Mouse (Mus musculus): Measurements from ENCODE around the gene A730015C16Rik. TPM values are rescaled to one million over a fixed set of nuclear protein-coding genes. Genes with fewer than 3 reads are reported as not detected.

A730015C16Rik gene
- polyA plus RNA-seq (2016; fragmentation: Nextera tagmentation; extraction: Ambion mirVana): 0.42 and 0.59 TPM in 2 replicates

GRCm38 (mm10) chr4:108848505-108848848, at the start of gene A730015C16Rik:
TSS of gene A730015C16Rik (minus strand) at chr4:108848619.
- H3K4me3 ChIP-seq: peak within 1 kb of the TSS; percentile 89
- no peaks in the 10 kb centered on the region for H3K27me3 ChIP-seq (replicated peaks)
- WGBS (ENCODE audit: insufficient replicate concordance): 4% methylated on average over 20 of the region's 20 CpGs
- H3K9me3 ChIP-seq (replicated peaks): no peaks in the 10 kb centered on the region
- H3K4me1 ChIP-seq: peaks cover 30% of the 10 kb centered on the region
- peak within 1 kb of the TSS; percentile 87 for H3K9ac ChIP-seq
- ATAC-seq: peak; percentile 34
- H3K4me2 ChIP-seq: peak within 1 kb of the TSS; percentile 91
- peak within 1 kb of the TSS; percentile 83 for H3K27ac ChIP-seq
- peaks cover 12% of the 10 kb centered on the region for H3K36me3 ChIP-seq

GRCm38 (mm10) chr4:108890876-108891275, 42.5 kb upstream of the A730015C16Rik start:
- Histone ChIP-seq H3K4me3 (no peak overlapping the region), H3K4me1 (no peaks in the 10 kb centered on the region; the same call in 1 of the 2 replicates), H3K9ac (no peak overlapping the region), H3K4me2 (no peak overlapping the region), H3K27me3 (replicated peaks) (no peaks in the 10 kb centered on the region), H3K36me3 (no peaks in the 10 kb centered on the region), H3K9me3 (replicated peaks) (no peaks in the 10 kb centered on the region), H3K27ac (no peak overlapping the region)
- no peak for ATAC-seq
- WGBS (ENCODE audit: insufficient replicate concordance): 70% methylated on average over 6 of the region's 6 CpGs

- no peak for ATAC-seq
- Histone ChIP-seq H3K9ac (no peak overlapping the region), H3K4me2 (no peak overlapping the region), H3K4me1 (no peaks in the 10 kb centered on the region), H3K27ac (no peak overlapping the region), H3K27me3 (replicated peaks) (0 out of 2 replicates have a peak, but pooled peaks cover 4% of the 10 kb centered on the region), H3K36me3 (no peaks in the 10 kb centered on the region), H3K4me3 (no peak overlapping the region), H3K9me3 (replicated peaks) (no peaks in the 10 kb centered on the region)
- WGBS (ENCODE audit: insufficient replicate concordance): 76% methylated on average over 4 of the region's 4 CpGs
Measured at GRCm38 (mm10) chr4:108887456-108887855, 39.0 kb upstream of the A730015C16Rik start.

GRCm38 (mm10) chr4:108883815-108884214, 35.4 kb upstream of the A730015C16Rik start:
- WGBS (ENCODE audit: insufficient replicate concordance): 56% methylated on average over 13 of the region's 13 CpGs
- Histone ChIP-seq H3K27me3 (replicated peaks) (peaks cover 23% of the 10 kb centered on the region), H3K4me2 (no peak overlapping the region), H3K4me1 (peaks cover 10% of the 10 kb centered on the region), H3K4me3 (no peak overlapping the region), H3K9ac (no peak overlapping the region), H3K9me3 (replicated peaks) (no peaks in the 10 kb centered on the region), H3K36me3 (no peaks in the 10 kb centered on the region), H3K27ac (no peak overlapping the region)
- ATAC-seq: no peak

- Histone ChIP-seq H3K4me3 (peak within 1 kb of the TSS; percentile 58), H3K4me2 (peak within 1 kb of the TSS; percentile 92), H3K4me1 (peaks cover 15% of the 10 kb centered on the region), H3K9me3 (replicated peaks) (no peaks in the 10 kb centered on the region), H3K9ac (peak within 1 kb of the TSS; percentile 63), H3K27me3 (replicated peaks) (peaks cover 32% of the 10 kb centered on the region), H3K36me3 (no peaks in the 10 kb centered on the region), H3K27ac (no peak within 1 kb of the TSS)
- ATAC-seq: peak; percentile 96
- 3% methylated on average over 46 of the region's 46 CpGs for WGBS (ENCODE audit: insufficient replicate concordance)
Measured at GRCm38 (mm10) chr4:108878963-108879822, 30.8 kb upstream of the A730015C16Rik start, which contains the start of gene Rab3b. TSS of gene Rab3b (plus strand) at chr4:108879063.

GRCm38 (mm10) chr4:108877901-108878300, 29.5 kb upstream of the A730015C16Rik start:
- Histone ChIP-seq H3K9ac (no peak overlapping the region), H3K4me1 (peaks cover 15% of the 10 kb centered on the region), H3K9me3 (replicated peaks) (no peaks in the 10 kb centered on the region), H3K27me3 (replicated peaks) (peaks cover 30% of the 10 kb centered on the region), H3K27ac (no peak overlapping the region), H3K4me2 (no peak overlapping the region), H3K4me3 (no peak overlapping the region), H3K36me3 (no peaks in the 10 kb centered on the region)
- no peak for ATAC-seq
- 68% methylated on average over 6 of the region's 6 CpGs for WGBS (ENCODE audit: insufficient replicate concordance)

GRCm38 (mm10) chr4:108873746-108874145, 25.3 kb upstream of the A730015C16Rik start:
- no peaks in the 10 kb centered on the region for H3K36me3 ChIP-seq
- no peak overlapping the region for H3K27ac ChIP-seq
- no peak overlapping the region for H3K4me3 ChIP-seq
- H3K9ac ChIP-seq: no peak overlapping the region
- H3K9me3 ChIP-seq (replicated peaks): no peaks in the 10 kb centered on the region
- 69% methylated on average over 5 of the region's 5 CpGs for WGBS (ENCODE audit: insufficient replicate concordance)
- ATAC-seq: no peak
- peaks cover 5% of the 10 kb centered on the region for H3K4me1 ChIP-seq
- H3K4me2 ChIP-seq: no peak overlapping the region
- H3K27me3 ChIP-seq (replicated peaks): peaks cover 16% of the 10 kb centered on the region

- Histone ChIP-seq H3K27ac (no peak overlapping the region), H3K36me3 (no peaks in the 10 kb centered on the region), H3K9me3 (replicated peaks) (no peaks in the 10 kb centered on the region), H3K4me3 (no peak overlapping the region), H3K27me3 (replicated peaks) (0 out of 2 replicates have a peak, but pooled peaks cover 5% of the 10 kb centered on the region), H3K4me2 (no peak overlapping the region), H3K4me1 (peaks cover 14% of the 10 kb centered on the region), H3K9ac (no peak overlapping the region)
- peak; percentile 71; the same call in 1 of the 2 replicates for ATAC-seq
- WGBS (ENCODE audit: insufficient replicate concordance): 32% methylated on average over 10 of the region's 10 CpGs
Measured at GRCm38 (mm10) chr4:108869730-108870374, 21.4 kb upstream of the A730015C16Rik start.

- peak overlapping the region; percentile 20; the same call in 1 of the 2 replicates for H3K4me3 ChIP-seq
Measured at GRCm38 (mm10) chr4:108866806-108867205, 18.4 kb upstream of the A730015C16Rik start.

GRCm38 (mm10) chr4:108847715-108848504, 509 bp downstream of the A730015C16Rik start, which contains the start of gene Kti12:
TSS of gene Kti12 (plus strand) at chr4:108847785.
- 0 out of 2 replicates have a peak, but pooled peaks cover 8% of the 10 kb centered on the region for H3K36me3 ChIP-seq
- H3K4me3 ChIP-seq: peak within 1 kb of the TSS; percentile 89
- WGBS (ENCODE audit: insufficient replicate concordance): under 1% methylated on average over 74 of the region's 77 CpGs
- H3K9me3 ChIP-seq (replicated peaks): no peaks in the 10 kb centered on the region
- H3K27me3 ChIP-seq (replicated peaks): no peaks in the 10 kb centered on the region
- peak within 1 kb of the TSS; percentile 91 for H3K4me2 ChIP-seq
- peak; percentile 86 for ATAC-seq
- H3K9ac ChIP-seq: peak within 1 kb of the TSS; percentile 87
- peak within 1 kb of the TSS; percentile 83 for H3K27ac ChIP-seq
- peaks cover 35% of the 10 kb centered on the region for H3K4me1 ChIP-seq

More at GRCm38 (mm10) chr4:108866806-108867205, 18.4 kb upstream of the A730015C16Rik start:
- H3K27me3 ChIP-seq (replicated peaks): 0 out of 2 replicates have a peak, but pooled peaks cover 2% of the 10 kb centered on the region
- 43% methylated on average over 7 of the region's 7 CpGs for WGBS (ENCODE audit: insufficient replicate concordance)
- 0 out of 2 replicates have a peak overlapping the region, but pooled peaks have one; percentile 29 for H3K9ac ChIP-seq
- no peaks in the 10 kb centered on the region for H3K9me3 ChIP-seq (replicated peaks)
- peaks cover 14% of the 10 kb centered on the region for H3K4me1 ChIP-seq
- peaks cover 11% of the 10 kb centered on the region for H3K36me3 ChIP-seq
- ATAC-seq: peak; percentile 88
- peak overlapping the region; percentile 42; the same call in 1 of the 2 replicates for H3K27ac ChIP-seq
- peak overlapping the region; percentile 49 for H3K4me2 ChIP-seq

- no peak for ATAC-seq
- H3K36me3 ChIP-seq: 0 out of 2 replicates have a peak, but pooled peaks cover 8% of the 10 kb centered on the region
- H3K4me3 ChIP-seq: no peak overlapping the region
- no peak overlapping the region for H3K4me2 ChIP-seq
- no peaks in the 10 kb centered on the region for H3K9me3 ChIP-seq (replicated peaks)
- WGBS (ENCODE audit: insufficient replicate concordance): 75% methylated on average over 5 of the region's 5 CpGs
- H3K9ac ChIP-seq: no peak overlapping the region
- no peaks in the 10 kb centered on the region for H3K27me3 ChIP-seq (replicated peaks)
- H3K27ac ChIP-seq: no peak overlapping the region
- H3K4me1 ChIP-seq: peaks cover 35% of the 10 kb centered on the region
Measured at GRCm38 (mm10) chr4:108845824-108846569, 2.4 kb downstream of the A730015C16Rik start.
